Mouse (Mus musculus) kidney, adult 2 months (tissue): ENCODE data around the gene Zfp385b. TPM values are rescaled to one million over a fixed set of nuclear protein-coding genes. Genes with fewer than 3 reads are reported as not detected.
A peak's percentile ranks its signal among the peaks of the same experiment; 100 is the strongest.

Experiments
- DNase-seq: peaks from one replicate; pipeline ENCODE4 v3.0.0; 2021
- H3K27ac ChIP-seq: fragments of 200-500 bp; 2 replicates; pipeline ENCODE4 v1.5.1; 2012; ENCODE audit warnings: low read depth, low read length, control low read depth, inconsistent platforms; ENCODE audit not compliant: insufficient read depth
- H3K27me3 ChIP-seq: fragments of 200-500 bp; replicated peaks from 2 replicates; pipeline ENCODE4 v1.6.1; 2012; ENCODE audit warnings: mild to moderate bottlenecking, moderate library complexity, low read length, inconsistent platforms; ENCODE audit not compliant: control insufficient read depth, insufficient read depth
- H3K36me3 ChIP-seq: fragments of 200-500 bp; 2 replicates; pipeline ENCODE4 v1.6.1; 2012; ENCODE audit warnings: mild to moderate bottlenecking, moderate library complexity, low read length, inconsistent platforms; ENCODE audit not compliant: control insufficient read depth, insufficient read depth
- H3K4me1 ChIP-seq: fragments of 200-500 bp; 2 replicates; pipeline ENCODE4 v1.6.1; 2011; ENCODE audit warnings: low read length; ENCODE audit not compliant: control insufficient read depth, insufficient read depth
- H3K4me3 ChIP-seq: fragments of 200-500 bp; 2 replicates; pipeline ENCODE4 v1.5.1; 2011; ENCODE audit warnings: mild to moderate bottlenecking, low read depth, low read length, control low read depth; ENCODE audit not compliant: insufficient read depth
- CTCF ChIP-seq: fragments of 200-500 bp; conservative IDR thresholded peaks from 2 replicates; pipeline ENCODE4 v1.5.1; 2011; ENCODE audit warnings: low read depth, mild to moderate bottlenecking, control low read depth, low read length, moderate library complexity, mixed read lengths; ENCODE audit not compliant: insufficient read depth, insufficient read length
- POLR2A ChIP-seq: fragments of 200-500 bp; IDR thresholded peaks from one replicate; pipeline ENCODE4 v1.6.1; 2011; ENCODE audit warnings: low read depth, low read length, control low read depth
- WGBS: fragments of 180-500 bp; shearing (Covaris S2); methylation state at CpG from one replicate; pipeline ENCODE4 v1.1.7; 2018; 5-methylcytosine and 5-hydroxymethylcytosine counted together
- polyA plus RNA-seq: library from polyadenylated mRNA; depleted of rRNA; stranded (reverse); fragments of >200 nt; gene quantifications from 2 replicates; pipeline ENCODE4 v1.2.3, GENCODE M21; 2012

Gene Zfp385b
- polyA plus RNA-seq, 1 experiment = 12.9 TPM

GRCm38 (mm10) chr2:77503674-77504351 is 315.6 kb downstream of the Zfp385b start:
- DNase-seq = no peak
- H3K4me1 ChIP-seq = no peaks in the 10 kb centered on the region; the same call in 1 of the 2 replicates
- TF ChIP-seq POLR2A = no peak
- TF ChIP-seq CTCF = no peak
- H3K4me3 ChIP-seq = no peak overlapping the region
- H3K27ac ChIP-seq = no peak overlapping the region
- no peaks in the 10 kb centered on the region for H3K36me3 ChIP-seq
- no peaks in the 10 kb centered on the region for H3K27me3 ChIP-seq
- WGBS = 76% methylated on average over 6 of the region's 6 CpGs

- TF ChIP-seq POLR2A (no peak), CTCF (no peak)
- 90% methylated on average over 8 of the region's 8 CpGs for WGBS
- H3K36me3 ChIP-seq = no peaks in the 10 kb centered on the region
- no peak overlapping the region for H3K27ac ChIP-seq
- no peaks in the 10 kb centered on the region for H3K27me3 ChIP-seq
- H3K4me3 ChIP-seq = no peak overlapping the region
- DNase-seq = no peak
- no peaks in the 10 kb centered on the region; the same call in 1 of the 2 replicates for H3K4me1 ChIP-seq
These were observed 316.2 kb downstream of the Zfp385b start for GRCm38 (mm10) chr2:77503217-77503616.

GRCm38 (mm10) chr2:77502458-77502857 is 317.0 kb downstream of the Zfp385b start:
- no peak for TF ChIP-seq POLR2A
- DNase-seq = no peak
- no peak overlapping the region for H3K4me3 ChIP-seq
- WGBS = 74% methylated on average over 8 of the region's 8 CpGs
- H3K27ac ChIP-seq = no peak overlapping the region
- H3K4me1 ChIP-seq = no peaks in the 10 kb centered on the region; the same call in 1 of the 2 replicates
- H3K36me3 ChIP-seq = no peaks in the 10 kb centered on the region
- no peaks in the 10 kb centered on the region for H3K27me3 ChIP-seq

- Histone ChIP-seq H3K36me3 (no peaks in the 10 kb centered on the region), H3K4me3 (no peak overlapping the region), H3K27ac (no peak overlapping the region), H3K27me3 (no peaks in the 10 kb centered on the region), H3K4me1 (peaks cover 5% of the 10 kb centered on the region; the same call in 1 of the 2 replicates)
- DNase-seq = no peak
- WGBS = 62% methylated on average over 6 of the region's 6 CpGs
- TF ChIP-seq POLR2A = no peak
- TF ChIP-seq CTCF = no peak
These were observed 319.0 kb downstream of the Zfp385b start for GRCm38 (mm10) chr2:77500480-77500879.

- Histone ChIP-seq H3K4me3 (no peak overlapping the region), H3K27me3 (no peaks in the 10 kb centered on the region), H3K4me1 (peaks cover 10% of the 10 kb centered on the region; the same call in 1 of the 2 replicates), H3K27ac (no peak overlapping the region), H3K36me3 (no peaks in the 10 kb centered on the region)
- no peak for DNase-seq
- WGBS = 85% methylated on average over 4 of the region's 4 CpGs
- TF ChIP-seq CTCF (no peak), POLR2A (no peak)
These were observed 321.1 kb downstream of the Zfp385b start for GRCm38 (mm10) chr2:77498379-77498778.

- DNase-seq = no peak
- no peaks in the 10 kb centered on the region for H3K36me3 ChIP-seq
- H3K4me3 ChIP-seq = no peak overlapping the region
- no peak for TF ChIP-seq POLR2A
- WGBS = 93% methylated on average over 6 of the region's 6 CpGs
- no peaks in the 10 kb centered on the region for H3K27me3 ChIP-seq
- H3K4me1 ChIP-seq = peaks cover 10% of the 10 kb centered on the region; the same call in 1 of the 2 replicates
- H3K27ac ChIP-seq = no peak overlapping the region
These were observed 321.5 kb downstream of the Zfp385b start for GRCm38 (mm10) chr2:77497942-77498341.

- TF ChIP-seq CTCF = no peak
- no peak for TF ChIP-seq POLR2A
- DNase-seq = peak; percentile 56
These were observed 323.4 kb downstream of the Zfp385b start for GRCm38 (mm10) chr2:77496071-77496470.

GRCm38 (mm10) chr2:77495344-77495743 is 324.1 kb downstream of the Zfp385b start:
- Histone ChIP-seq H3K27ac (peak overlapping the region; percentile 79; the same call in 1 of the 2 replicates), H3K36me3 (no peaks in the 10 kb centered on the region), H3K27me3 (no peaks in the 10 kb centered on the region), H3K4me3 (no peak overlapping the region), H3K4me1 (peaks cover 10% of the 10 kb centered on the region; the same call in 1 of the 2 replicates)
- whole genome bisulfite sequencing = 47% methylated on average over 4 of the region's 4 CpGs
- TF ChIP-seq CTCF = no peak
- no peak for TF ChIP-seq POLR2A
- peak; percentile 71 for DNase-seq

More at GRCm38 (mm10) chr2:77496071-77496470, 323.4 kb downstream of the Zfp385b start:
- WGBS = 57% methylated on average over 7 of the region's 7 CpGs
- Histone ChIP-seq H3K4me1 (peaks cover 10% of the 10 kb centered on the region; the same call in 1 of the 2 replicates), H3K27ac (no peak overlapping the region), H3K4me3 (no peak overlapping the region), H3K36me3 (no peaks in the 10 kb centered on the region), H3K27me3 (no peaks in the 10 kb centered on the region)
